Mouse (Mus musculus) erythroblast, embryonic 14.5 days (primary cell): ENCODE measurements around the gene Itpr3.

Experiments
- GATA1 ChIP-seq: IDR thresholded peaks from 2 replicates; pipeline ENCODE4 v1.6.1; 2012; ENCODE audit warnings: low read length, inconsistent platforms, mixed read lengths
- TAL1 ChIP-seq: IDR thresholded peaks from 3 replicates; pipeline ENCODE4 v1.6.1; 2012; ENCODE audit warnings: low read length, inconsistent platforms, mixed read lengths

GRCm38 (mm10) chr17:27032869-27033268 lies 24.2 kb upstream of the Itpr3 start:
- TF ChIP-seq GATA1 (no peak), TAL1 (no peak)
